Mouse (Mus musculus): ENCODE results near the gene Hlf. TPM values are rescaled to one million over a fixed set of nuclear protein-coding genes. Genes with fewer than 3 reads are reported as not detected.

Gene Hlf
- polyA plus RNA-seq, 1 experiment from 2014 or later, result 4.2 TPM

GRCm38 (mm10) chr11:90324597-90324996 lies 66.1 kb downstream of the Hlf start:
- no peaks in the 10 kb centered on the region for H3K27me3 ChIP-seq
- no peak overlapping the region for H3K27ac ChIP-seq (replicated peaks)
- no peak for ATAC-seq (replicated peaks)
- no peak overlapping the region for H3K4me3 ChIP-seq
- no peak overlapping the region for H3K9ac ChIP-seq (replicated peaks)
- no peaks in the 10 kb centered on the region for H3K9me3 ChIP-seq
- WGBS, result 93% methylated on average over 3 of the region's 3 CpGs
- H3K36me3 ChIP-seq, result no peaks in the 10 kb centered on the region
- H3K4me1 ChIP-seq, result no peaks in the 10 kb centered on the region
- H3K4me2 ChIP-seq (replicated peaks), result no peak overlapping the region

GRCm38 (mm10) chr11:90320922-90321321 lies 69.8 kb downstream of the Hlf start:
- 79% methylated on average over 7 of the region's 7 CpGs for WGBS
- Histone ChIP-seq H3K4me3 (no peak overlapping the region), H3K4me1 (no peaks in the 10 kb centered on the region), H3K27ac (replicated peaks) (no peak overlapping the region), H3K27me3 (no peaks in the 10 kb centered on the region), H3K9ac (replicated peaks) (no peak overlapping the region), H3K36me3 (no peaks in the 10 kb centered on the region), H3K9me3 (no peaks in the 10 kb centered on the region), H3K4me2 (replicated peaks) (no peak overlapping the region)
- no peak for ATAC-seq (replicated peaks)

DNA sequence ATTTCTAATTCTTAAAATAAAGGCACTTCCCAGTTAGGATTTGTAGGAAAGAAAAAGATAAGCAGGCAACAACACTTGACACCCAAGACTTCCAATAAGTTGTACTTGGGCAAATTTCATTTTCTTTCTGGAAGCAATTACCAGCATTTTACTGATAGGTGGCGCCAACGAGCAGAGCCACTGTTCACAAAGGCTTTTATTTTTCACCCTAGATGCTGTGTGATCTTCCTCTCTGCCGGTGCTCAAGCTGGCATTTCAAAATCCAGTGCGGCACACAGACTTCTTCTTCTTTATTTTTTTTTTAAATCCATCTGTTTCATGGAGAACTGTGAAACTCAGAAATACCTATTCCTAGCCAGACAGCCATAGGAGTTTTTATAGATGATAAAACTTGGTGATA lies 73.2 kb downstream of the Hlf start:
- WGBS, result 8% methylated on average over 4 of the region's 4 CpGs
- H3K27ac ChIP-seq (replicated peaks), result no peak overlapping the region

DNA sequence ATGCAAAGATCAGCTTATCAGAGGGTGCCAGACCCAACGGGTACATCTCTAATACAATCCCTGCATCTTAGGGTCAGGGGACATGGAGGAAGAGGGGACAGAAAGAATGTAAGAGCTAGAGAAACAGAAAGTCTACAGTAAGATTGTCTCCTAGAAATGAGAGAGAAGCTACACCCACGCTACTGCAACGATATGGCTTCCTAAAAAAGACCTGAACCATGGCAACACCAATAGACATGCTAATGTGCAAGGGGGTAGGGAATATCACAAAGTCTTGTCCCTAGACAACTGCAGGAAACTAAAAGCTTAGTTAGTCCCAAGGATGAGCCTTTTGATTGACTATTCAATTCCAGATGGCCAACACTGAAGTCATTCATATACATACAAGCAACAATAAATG lies 76.1 kb downstream of the Hlf start:
- H3K27ac ChIP-seq (replicated peaks), result no peak overlapping the region

More for the DNA sequence above, 73.2 kb downstream of the Hlf start:
- no peaks in the 10 kb centered on the region for H3K36me3 ChIP-seq
- no peaks in the 10 kb centered on the region for H3K27me3 ChIP-seq
- no peak overlapping the region for H3K4me2 ChIP-seq (replicated peaks)
- no peak overlapping the region for H3K9ac ChIP-seq (replicated peaks)
- H3K4me1 ChIP-seq, result no peaks in the 10 kb centered on the region
- H3K4me3 ChIP-seq, result no peak overlapping the region
- ATAC-seq (replicated peaks), result no peak
- no peaks in the 10 kb centered on the region for H3K9me3 ChIP-seq

GRCm38 (mm10) chr11:90306993-90307392 lies 83.7 kb downstream of the Hlf start:
- Histone ChIP-seq H3K4me3 (no peak overlapping the region), H3K27me3 (no peaks in the 10 kb centered on the region), H3K9me3 (no peaks in the 10 kb centered on the region), H3K4me2 (replicated peaks) (no peak overlapping the region), H3K27ac (replicated peaks) (no peak overlapping the region), H3K4me1 (peaks cover 4% of the 10 kb centered on the region; the same call in 1 of the 2 replicates), H3K9ac (replicated peaks) (no peak overlapping the region), H3K36me3 (no peaks in the 10 kb centered on the region)
- WGBS, result 48% methylated on average over 6 of the region's 6 CpGs
- no peak for ATAC-seq (replicated peaks)

More for the DNA sequence above, 76.1 kb downstream of the Hlf start:
- WGBS, result 88% methylated on average over 3 of the region's 3 CpGs
- Histone ChIP-seq H3K27me3 (no peaks in the 10 kb centered on the region), H3K9me3 (no peaks in the 10 kb centered on the region), H3K4me1 (no peaks in the 10 kb centered on the region), H3K36me3 (no peaks in the 10 kb centered on the region), H3K4me2 (replicated peaks) (no peak overlapping the region), H3K4me3 (no peak overlapping the region), H3K9ac (replicated peaks) (no peak overlapping the region)
- ATAC-seq (replicated peaks), result no peak

- Histone ChIP-seq H3K36me3 (no peaks in the 10 kb centered on the region), H3K9me3 (no peaks in the 10 kb centered on the region), H3K4me1 (peaks cover 4% of the 10 kb centered on the region; the same call in 1 of the 2 replicates), H3K4me2 (replicated peaks) (no peak overlapping the region), H3K9ac (replicated peaks) (no peak overlapping the region), H3K4me3 (no peak overlapping the region), H3K27ac (replicated peaks) (no peak overlapping the region), H3K27me3 (no peaks in the 10 kb centered on the region)
- WGBS, result 79% methylated on average over 5 of the region's 5 CpGs
- no peak for ATAC-seq (replicated peaks)
Observed at GRCm38 (mm10) chr11:90306067-90306466, 84.6 kb downstream of the Hlf start.

GRCm38 (mm10) chr11:90294622-90295021 lies 96.1 kb downstream of the Hlf start:
- Histone ChIP-seq H3K4me2 (replicated peaks) (no peak overlapping the region), H3K27me3 (no peaks in the 10 kb centered on the region), H3K36me3 (no peaks in the 10 kb centered on the region), H3K9ac (replicated peaks) (no peak overlapping the region), H3K4me3 (no peak overlapping the region), H3K4me1 (no peaks in the 10 kb centered on the region), H3K27ac (replicated peaks) (no peak overlapping the region), H3K9me3 (no peaks in the 10 kb centered on the region)
- no peak for ATAC-seq (replicated peaks)
- WGBS, result 94% methylated on average over 2 of the region's 2 CpGs

- no peaks in the 10 kb centered on the region for H3K9me3 ChIP-seq
- H3K27me3 ChIP-seq, result no peaks in the 10 kb centered on the region
- no peak overlapping the region for H3K4me2 ChIP-seq (replicated peaks)
- no peaks in the 10 kb centered on the region for H3K36me3 ChIP-seq
- H3K4me3 ChIP-seq, result no peak overlapping the region
- H3K4me1 ChIP-seq, result no peaks in the 10 kb centered on the region
- H3K27ac ChIP-seq (replicated peaks), result no peak overlapping the region
- no peak for ATAC-seq (replicated peaks)
- H3K9ac ChIP-seq (replicated peaks), result no peak overlapping the region
Observed at GRCm38 (mm10) chr11:90292766-90293165, 97.9 kb downstream of the Hlf start.

- 78% methylated on average over 4 of the region's 4 CpGs for WGBS
Observed at GRCm38 (mm10) chr11:90291156-90291555, 99.5 kb downstream of the Hlf start.

DNA sequence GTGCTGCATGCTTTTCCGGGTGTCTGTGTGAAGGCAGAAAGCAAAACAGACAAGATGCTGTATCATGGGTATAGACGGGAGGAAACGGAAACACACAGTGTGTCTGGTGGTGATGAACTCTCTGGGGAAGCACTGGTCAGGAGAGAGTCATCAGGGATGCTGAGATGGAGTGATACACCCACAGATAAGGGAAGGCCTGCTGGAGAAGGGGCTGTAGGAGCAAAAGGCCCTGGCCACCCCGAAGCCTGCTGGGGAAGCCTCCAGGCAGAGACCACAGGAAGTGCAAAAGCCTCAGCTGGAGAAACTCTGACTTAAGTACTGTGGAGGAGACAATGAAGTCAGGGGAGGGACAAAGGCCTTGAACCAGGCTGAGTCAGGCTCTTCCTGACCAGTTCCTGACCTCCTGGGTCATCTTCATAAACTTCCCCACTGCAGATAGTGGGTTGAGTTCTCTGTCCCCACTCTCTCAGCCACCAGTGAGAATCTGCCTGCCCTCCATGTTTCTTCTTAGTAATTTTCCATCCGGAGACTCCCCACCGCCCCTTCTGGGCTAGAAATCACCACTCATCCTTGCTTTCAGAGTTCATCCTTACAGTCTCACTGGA lies 104.0 kb downstream of the Hlf start:
- Histone ChIP-seq H3K36me3 (no peaks in the 10 kb centered on the region), H3K4me3 (no peak overlapping the region), H3K27ac (replicated peaks) (no peak overlapping the region), H3K9ac (replicated peaks) (no peak overlapping the region), H3K27me3 (no peaks in the 10 kb centered on the region), H3K4me1 (no peaks in the 10 kb centered on the region), H3K9me3 (no peaks in the 10 kb centered on the region), H3K4me2 (replicated peaks) (no peak overlapping the region)
- no peak for ATAC-seq (replicated peaks)
- 87% methylated on average over 6 of the region's 6 CpGs for WGBS

More at GRCm38 (mm10) chr11:90291156-90291555, 99.5 kb downstream of the Hlf start:
- Histone ChIP-seq H3K27me3 (no peaks in the 10 kb centered on the region), H3K4me2 (replicated peaks) (no peak overlapping the region), H3K4me1 (no peaks in the 10 kb centered on the region), H3K9ac (replicated peaks) (no peak overlapping the region), H3K36me3 (no peaks in the 10 kb centered on the region), H3K27ac (replicated peaks) (no peak overlapping the region), H3K4me3 (no peak overlapping the region), H3K9me3 (no peaks in the 10 kb centered on the region)
- no peak for ATAC-seq (replicated peaks)

Other genes with a start within 250 kb of the Hlf start
- 18.2 and 19.4 TPM in 2 replicates for gene Gm45716, start 203.2 kb downstream of the Hlf start, polyA plus RNA-seq (2015; fragmentation: Nextera tagmentation; extraction: Ambion mirVana)
- gene Mmd, start 141.4 kb downstream of the Hlf start, polyA plus RNA-seq (2015; fragmentation: Nextera tagmentation; extraction: Ambion mirVana), result 91.7 and 94.3 TPM in 2 replicates
- 20.8 and 20.9 TPM in 2 replicates for gene Stxbp4, start 247.2 kb upstream of the Hlf start, polyA plus RNA-seq (2015; fragmentation: Nextera tagmentation; extraction: Ambion mirVana)
- gene Cox11, start 247.3 kb upstream of the Hlf start, polyA plus RNA-seq (2015; fragmentation: Nextera tagmentation; extraction: Ambion mirVana), result 38.0 and 39.9 TPM in 2 replicates